Mouse (Mus musculus) intestine, embryonic 14.5 days (tissue): ENCODE data around the gene Tyw5. TPM values are rescaled to one million over a fixed set of nuclear protein-coding genes. Genes with fewer than 3 reads are reported as not detected.

Source experiments
- ATAC-seq: fragments of 200-750 bp; cut with Nextera tagmentation; replicated peaks from 2 replicates; pipeline ENCODE4 v1.8.0; 2017; ENCODE audit warnings: low read depth, moderate number of reproducible peaks, moderate TSS enrichment, moderate library complexity; ENCODE audit not compliant: low FRiP score, low TSS enrichment
- DNase-seq: peaks from one replicate; pipeline ENCODE4 v3.0.0-alpha.2; 2018; ENCODE audit warnings: low spot score
- H3K27ac ChIP-seq: fragments of 300-500 bp; sonication (generic); 2 replicates; pipeline ENCODE4 v1.5.1; 2014; ENCODE audit warnings: low read depth, mild to moderate bottlenecking, control low read depth
- H3K27me3 ChIP-seq: fragments of 300-500 bp; sonication (generic); replicated peaks from 2 replicates; pipeline ENCODE4 v1.6.1; 2014; ENCODE audit warnings: low read length, control low read depth; ENCODE audit not compliant: control insufficient read depth, insufficient read depth
- H3K36me3 ChIP-seq: fragments of 300-500 bp; sonication (generic); 2 replicates; pipeline ENCODE4 v1.6.1; 2014; ENCODE audit warnings: low read length, control low read depth; ENCODE audit not compliant: control insufficient read depth, insufficient read depth
- H3K4me1 ChIP-seq: fragments of 300-500 bp; sonication (generic); replicated peaks from 2 replicates; pipeline ENCODE4 v1.6.1; 2014; ENCODE audit warnings: low read length, control low read depth, mixed read lengths; ENCODE audit not compliant: control insufficient read depth, insufficient read depth
- H3K4me2 ChIP-seq: fragments of 300-500 bp; sonication (generic); 2 replicates; pipeline ENCODE4 v1.6.1; 2014; ENCODE audit warnings: low read length
- H3K4me3 ChIP-seq: fragments of 300-500 bp; sonication (generic); 2 replicates; pipeline ENCODE4 v1.5.1; 2014; ENCODE audit warnings: low read depth, low read length, control low read depth, mixed read lengths
- H3K9ac ChIP-seq: fragments of 300-500 bp; sonication (generic); 2 replicates; pipeline ENCODE4 v1.6.1; 2014; ENCODE audit warnings: mild to moderate bottlenecking, low read length
- H3K9me3 ChIP-seq: fragments of 300-500 bp; sonication (generic); 2 replicates; pipeline ENCODE4 v1.6.1; 2016; ENCODE audit warnings: low read length, control low read depth; ENCODE audit not compliant: control insufficient read depth
- WGBS: fragments of 180-500 bp; shearing (Covaris S2); extraction: QIAGEN DNeasy Blood & Tissue Kit; methylation state at CpG from one replicate; pipeline ENCODE4 v1.1.7; 2014; 5-methylcytosine and 5-hydroxymethylcytosine counted together
- polyA plus RNA-seq: library from polyadenylated mRNA; unstranded; fragments of >200 nt; fragmentation: Nextera tagmentation; extraction: Ambion mirVana; gene quantifications from 2 replicates; pipeline ENCODE4 v1.2.1, GENCODE M21; 2014

The Tyw5 gene
- polyA plus RNA-seq, 1 experiment from 2014 or later, result 25.7 TPM

GRCm38 (mm10) chr1:57394051-57394450 is 12.8 kb downstream of the Tyw5 start:
- Histone ChIP-seq H3K27ac (no peak overlapping the region), H3K9ac (no peak overlapping the region), H3K4me1 (no peaks in the 10 kb centered on the region), H3K36me3 (peaks cover 67% of the 10 kb centered on the region), H3K27me3 (no peaks in the 10 kb centered on the region), H3K9me3 (no peaks in the 10 kb centered on the region), H3K4me2 (no peak overlapping the region), H3K4me3 (no peak overlapping the region)
- DNase-seq (no peak), ATAC-seq (no peak)
- WGBS, result 72% methylated on average over 3 of the region's 3 CpGs

- 82% methylated on average over 4 of the region's 4 CpGs for WGBS
- Histone ChIP-seq H3K4me2 (no peak overlapping the region), H3K27me3 (no peaks in the 10 kb centered on the region), H3K9ac (no peak overlapping the region), H3K4me1 (no peaks in the 10 kb centered on the region), H3K36me3 (peaks cover 66% of the 10 kb centered on the region), H3K27ac (no peak overlapping the region), H3K4me3 (no peak overlapping the region), H3K9me3 (no peaks in the 10 kb centered on the region)
- DNase-seq, result no peak
- no peak for ATAC-seq
Observed at GRCm38 (mm10) chr1:57392417-57392816, 14.5 kb downstream of the Tyw5 start.

DNA sequence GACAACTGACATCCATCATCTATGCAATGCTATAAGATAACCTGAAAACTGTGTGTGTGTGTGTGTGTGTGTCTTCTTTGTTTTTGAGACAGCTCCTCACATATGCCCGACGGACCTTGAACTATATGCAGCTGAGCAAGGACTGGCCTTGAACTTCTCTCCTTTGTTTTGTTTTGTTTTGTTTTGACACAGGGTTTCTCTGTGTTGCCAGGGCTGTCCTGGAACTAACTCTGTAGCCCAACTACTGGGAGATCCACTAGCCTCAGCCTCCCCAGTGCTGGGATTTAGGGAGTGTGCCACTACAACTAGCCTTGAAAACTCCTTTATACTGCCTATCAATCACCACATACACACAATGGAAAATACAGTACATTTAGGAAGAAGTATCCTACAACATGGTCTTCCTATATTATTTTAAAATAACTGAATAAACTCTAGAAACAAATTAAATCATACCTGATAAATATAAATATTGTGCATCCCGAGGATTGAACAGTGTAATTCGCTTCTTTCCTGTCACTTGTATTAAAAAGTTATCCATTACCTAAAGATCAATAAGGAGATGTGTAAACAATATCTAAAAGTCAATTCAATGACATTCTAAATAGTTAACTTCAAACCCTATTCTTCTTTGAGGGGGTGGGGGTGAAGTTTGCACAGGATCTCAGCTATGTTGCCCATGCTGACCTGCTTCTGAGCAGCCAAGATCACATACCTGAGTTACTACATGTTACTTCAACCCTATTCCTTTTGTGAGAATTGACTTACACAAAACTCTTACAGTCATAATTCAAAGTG is 15.7 kb downstream of the Tyw5 start:
- H3K9me3 ChIP-seq, result no peaks in the 10 kb centered on the region
- H3K36me3 ChIP-seq, result peaks cover 57% of the 10 kb centered on the region
- H3K9ac ChIP-seq, result no peak overlapping the region
- DNase-seq (no peak), ATAC-seq (no peak)
- no peaks in the 10 kb centered on the region for H3K4me1 ChIP-seq
- 81% methylated on average over 4 of the region's 4 CpGs for WGBS
- H3K27me3 ChIP-seq, result no peaks in the 10 kb centered on the region
- H3K27ac ChIP-seq, result no peak overlapping the region
- H3K4me3 ChIP-seq, result no peak overlapping the region
- no peak overlapping the region for H3K4me2 ChIP-seq

GRCm38 (mm10) chr1:57388402-57389155 is 18.3 kb downstream of the Tyw5 start:
- no peak overlapping the region for H3K4me2 ChIP-seq
- no peak overlapping the region for H3K27ac ChIP-seq
- H3K9ac ChIP-seq, result no peak overlapping the region
- 94% methylated on average over 8 of the region's 8 CpGs for WGBS
- no peaks in the 10 kb centered on the region for H3K9me3 ChIP-seq
- peaks cover 48% of the 10 kb centered on the region for H3K36me3 ChIP-seq
- H3K27me3 ChIP-seq, result no peaks in the 10 kb centered on the region
- no peaks in the 10 kb centered on the region for H3K4me1 ChIP-seq
- no peak for ATAC-seq
- H3K4me3 ChIP-seq, result no peak overlapping the region
- no peak for DNase-seq

GRCm38 (mm10) chr1:57387876-57388275 is 19.0 kb downstream of the Tyw5 start:
- no peak overlapping the region for H3K4me3 ChIP-seq
- 87% methylated on average over 2 of the region's 2 CpGs for WGBS
- H3K4me1 ChIP-seq, result no peaks in the 10 kb centered on the region
- H3K9me3 ChIP-seq, result no peaks in the 10 kb centered on the region
- peaks cover 41% of the 10 kb centered on the region for H3K36me3 ChIP-seq
- H3K9ac ChIP-seq, result no peak overlapping the region
- DNase-seq (no peak), ATAC-seq (no peak)
- no peak overlapping the region for H3K4me2 ChIP-seq
- H3K27ac ChIP-seq, result no peak overlapping the region
- H3K27me3 ChIP-seq, result no peaks in the 10 kb centered on the region

DNA sequence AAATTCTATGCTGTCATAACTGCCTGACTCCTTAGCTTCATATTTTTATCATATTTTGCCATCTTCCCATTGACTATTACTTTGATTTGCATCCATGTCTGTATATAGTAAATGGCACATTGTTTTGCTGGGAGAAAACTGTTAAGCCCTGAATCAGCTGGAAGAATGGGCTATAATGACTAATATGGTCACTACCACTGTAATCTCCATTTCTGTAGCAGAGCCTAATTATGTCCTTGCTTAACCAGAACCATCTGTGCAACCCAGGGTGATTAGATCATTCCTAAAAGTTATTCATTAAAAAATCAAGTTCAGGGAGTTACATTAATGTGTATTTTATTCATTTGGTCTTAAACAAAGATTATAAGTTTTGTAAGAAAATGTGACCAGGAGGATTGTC is 20.4 kb downstream of the Tyw5 start:
- Histone ChIP-seq H3K9me3 (no peaks in the 10 kb centered on the region), H3K27ac (no peak overlapping the region), H3K4me2 (no peak overlapping the region), H3K27me3 (no peaks in the 10 kb centered on the region), H3K36me3 (peaks cover 28% of the 10 kb centered on the region; the same call in 1 of the 2 replicates), H3K4me3 (no peak overlapping the region), H3K4me1 (no peaks in the 10 kb centered on the region), H3K9ac (no peak overlapping the region)
- no peak for ATAC-seq
- DNase-seq, result no peak

DNA sequence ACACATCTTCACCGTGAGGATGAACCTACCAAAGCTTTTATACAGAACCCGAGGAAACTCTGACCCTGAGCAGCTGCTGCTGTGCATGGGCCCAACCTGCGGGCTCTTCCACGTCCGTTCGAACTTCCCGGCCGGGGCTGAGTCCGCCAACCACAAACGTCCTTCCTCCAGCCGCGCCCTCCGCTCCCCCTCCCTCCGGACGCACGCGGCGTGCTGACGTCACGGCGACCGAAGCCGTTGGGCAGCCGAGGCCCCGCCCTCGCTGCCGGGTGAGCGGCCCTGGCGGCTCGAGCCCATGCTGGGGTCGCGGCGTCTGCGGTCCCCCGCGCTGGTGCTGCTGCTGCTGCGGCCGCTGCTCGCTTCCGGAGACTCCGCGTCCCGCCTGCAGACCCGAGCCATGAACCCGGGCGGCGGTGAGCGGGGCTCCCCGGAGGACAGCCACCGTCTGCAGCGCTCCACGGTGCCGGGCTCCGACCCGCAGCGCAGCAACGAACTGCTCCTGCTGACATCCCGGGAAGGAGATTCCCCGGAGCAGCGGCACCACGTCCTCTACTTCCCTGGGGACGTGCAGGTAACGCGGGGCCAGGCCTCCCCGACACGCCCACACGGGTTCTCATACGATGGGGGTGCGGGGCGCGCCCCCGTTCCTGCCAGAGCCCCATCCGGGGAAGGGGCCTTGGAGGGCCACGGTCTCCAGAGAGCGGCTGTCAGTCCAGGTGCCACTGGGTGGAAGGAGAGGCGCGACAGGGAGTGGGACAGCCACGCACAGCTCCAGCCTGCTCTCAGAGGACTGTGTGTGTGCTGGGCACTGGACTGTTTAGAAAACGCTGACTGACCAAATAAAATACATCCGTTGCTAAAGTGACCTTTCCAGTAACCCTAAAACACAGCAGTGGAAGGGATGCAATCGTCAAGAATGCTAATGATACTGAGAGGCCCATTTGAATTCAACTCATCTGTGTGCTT is 29.2 kb downstream of the Tyw5 start, which contains the start of gene 1700066M21Rik:
TSS of gene 1700066M21Rik (plus strand) at position 245 of the 966 bp plus-strand sequence.
- DNase-seq (peak; percentile 98), ATAC-seq (peak; percentile 97)
- H3K4me3 ChIP-seq, result peak within 1 kb of the TSS; percentile 77
- H3K4me2 ChIP-seq, result peak within 1 kb of the TSS; percentile 81
- no peaks in the 10 kb centered on the region for H3K27me3 ChIP-seq
- WGBS, result under 1% methylated on average over 80 of the region's 81 CpGs
- H3K9me3 ChIP-seq, result no peaks in the 10 kb centered on the region
- 0 out of 2 replicates have a peak, but pooled peaks cover 4% of the 10 kb centered on the region for H3K4me1 ChIP-seq
- peaks cover 5% of the 10 kb centered on the region for H3K36me3 ChIP-seq
- H3K9ac ChIP-seq, result peak within 1 kb of the TSS; percentile 89
- H3K27ac ChIP-seq, result peak within 1 kb of the TSS; percentile 64; the same call in 1 of the 2 replicates

DNA sequence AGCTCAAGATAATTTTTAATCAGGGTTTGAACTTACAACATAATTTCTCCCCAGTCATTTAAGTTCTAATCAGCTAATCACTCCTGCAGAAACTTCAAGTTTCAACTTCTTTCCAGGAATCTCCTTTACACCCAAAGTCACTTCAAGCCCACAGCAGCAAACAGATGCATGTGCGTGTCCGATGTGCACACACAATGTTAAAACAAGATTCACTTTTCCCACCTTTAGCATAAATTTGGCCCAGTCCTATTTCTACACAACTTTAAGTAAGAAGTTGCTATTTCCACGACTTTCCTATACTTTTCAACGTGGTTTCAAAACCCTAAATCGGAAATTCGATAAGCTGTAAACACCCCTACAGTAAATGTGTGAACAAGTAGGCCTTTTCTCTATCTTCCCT is 30.1 kb downstream of the Tyw5 start:
- H3K27me3 ChIP-seq, result no peaks in the 10 kb centered on the region
- H3K9ac ChIP-seq, result no peak overlapping the region
- peaks cover 5% of the 10 kb centered on the region for H3K36me3 ChIP-seq
- H3K9me3 ChIP-seq, result no peaks in the 10 kb centered on the region
- 67% methylated on average over 6 of the region's 6 CpGs for WGBS
- no peak for DNase-seq
- no peak overlapping the region for H3K27ac ChIP-seq
- peak overlapping the region; percentile 62 for H3K4me2 ChIP-seq
- ATAC-seq, result no peak
- 0 out of 2 replicates have a peak, but pooled peaks cover 4% of the 10 kb centered on the region for H3K4me1 ChIP-seq
- peak overlapping the region; percentile 77 for H3K4me3 ChIP-seq
